In the genomic region with DNA sequence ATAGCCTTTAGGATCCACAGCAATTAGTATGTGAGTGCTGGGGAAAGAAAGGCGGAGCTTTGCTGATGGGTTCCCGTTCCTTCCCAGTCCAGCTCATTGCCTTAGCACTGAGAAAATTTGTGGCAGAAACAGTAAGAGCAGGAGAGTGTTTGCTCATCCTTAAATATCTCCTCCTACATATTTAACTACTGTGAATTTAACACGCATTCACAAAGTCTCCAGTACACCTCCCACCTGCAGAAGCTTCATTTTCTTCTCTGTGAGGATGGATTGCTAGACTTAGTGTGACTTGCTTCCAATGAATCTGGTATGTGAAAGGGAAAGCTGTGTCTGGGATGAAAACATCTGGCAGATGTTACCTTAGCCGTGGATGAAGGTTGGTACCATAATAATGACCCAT, we compare ENCODE assay signal across 16 mouse cellular contexts.
DNase-seq lines count a peak whose midpoint lies in the region.
"Had no signal": no experiment of that assay in that cellular context is flagged by ENCODE, and none has a peak within 500 bp of the region (broad histone marks: within the 10 kb centered on the region; RNA-seq: fewer than 3 reads in every experiment).

No protein-coding gene starts in this region.

- intact Hi-C loops in left cerebral cortex, postnatal 10 days (cut with DNase I) = no loop called here

- DNase-seq in left cerebral cortex, adult 18-20 months (ENCODE audit: low spot score in 2 of 2) = peak; percentile 3 to 24
- no peak for DNase-seq in left cerebral cortex, postnatal 10 days (ENCODE audit: extremely low spot score in 1 of 2, low spot score in 2 of 2)
- peak; percentile 2 for DNase-seq in ZHBTc4 (ENCODE audit: low read depth, low spot score)
- DNase-seq in left cerebral cortex, adult 9 months (ENCODE audit: low spot score in 2 of 2) = peak; percentile 9 to 19
- DNase-seq in telencephalon, adult 2 months (ENCODE audit: low read depth, low spot score) = peak; percentile 60
- no peak for DNase-seq in cerebellum, postnatal 14 days
- DNase-seq: adrenal gland, postnatal 10 days; B cell, adult 2 months; cerebellum, adult 11-12 months; cerebellum, adult 9-11 months; gastrocnemius, postnatal 14 days; heart, postnatal 14 days; kidney, adult 18-20 months; kidney, postnatal 36 days; lung, adult 2 months; lung, postnatal 10 days had no signal

Comparison
In these comparisons a context has a peak if more than half of its experiments do, and no peak if none do; other contexts are left out.
1. DNase-seq: peak in left cerebral cortex, adult 18-20 months (2 of 2), ZHBTc4 (single experiment), left cerebral cortex, adult 9 months (2 of 2) and telencephalon, adult 2 months (single experiment); none in left cerebral cortex, postnatal 10 days (0 of 2) and cerebellum, postnatal 14 days (0 of 2).